Mouse (Mus musculus) lung, embryonic 15.5 days (tissue): ENCODE data around the gene Meltf. TPM values are rescaled to one million over a fixed set of nuclear protein-coding genes. Genes with fewer than 3 reads are reported as not detected.

Experiments
- ATAC-seq: fragments of 200-750 bp; cut with Nextera tagmentation; 2 replicates; pipeline ENCODE4 v1.8.0; 2017; ENCODE audit warnings: moderate number of reproducible peaks, borderline replicate concordance; ENCODE audit not compliant: low FRiP score, low TSS enrichment; ENCODE audit errors: extremely low read depth
- H3K27ac ChIP-seq: fragments of 300-500 bp; sonication (generic); 2 replicates; pipeline ENCODE4 v1.5.1; 2015; ENCODE audit warnings: moderate library complexity, mild to moderate bottlenecking, inconsistent platforms
- H3K27me3 ChIP-seq: fragments of 300-500 bp; sonication (generic); 2 replicates; pipeline ENCODE4 v1.6.1; 2015; ENCODE audit warnings: inconsistent platforms
- H3K36me3 ChIP-seq: fragments of 300-500 bp; sonication (generic); 2 replicates; pipeline ENCODE4 v1.6.1; 2015; ENCODE audit warnings: inconsistent platforms
- H3K4me1 ChIP-seq: fragments of 300-500 bp; sonication (generic); 2 replicates; pipeline ENCODE4 v1.6.1; 2015; ENCODE audit warnings: inconsistent platforms
- H3K4me2 ChIP-seq: fragments of 300-500 bp; sonication (generic); 2 replicates; pipeline ENCODE4 v1.6.1; 2015; ENCODE audit warnings: inconsistent platforms, mild to moderate bottlenecking, moderate library complexity
- H3K4me3 ChIP-seq: fragments of 300-500 bp; sonication (generic); 2 replicates; pipeline ENCODE4 v1.5.1; 2015; ENCODE audit warnings: mild to moderate bottlenecking, inconsistent platforms
- H3K9ac ChIP-seq: fragments of 300-500 bp; sonication (generic); 2 replicates; pipeline ENCODE4 v1.6.1; 2015; ENCODE audit warnings: inconsistent platforms
- H3K9me3 ChIP-seq: fragments of 300-500 bp; sonication (generic); 2 replicates; pipeline ENCODE4 v1.6.1; 2016; ENCODE audit warnings: inconsistent platforms
- WGBS: fragments of 180-500 bp; shearing (Covaris S2); methylation state at CpG from one replicate; pipeline ENCODE4 v1.1.7; 2015; 5-methylcytosine and 5-hydroxymethylcytosine counted together
- polyA plus RNA-seq: library from polyadenylated mRNA; unstranded; fragments of >200 nt; fragmentation: Nextera tagmentation; extraction: Ambion mirVana; gene quantifications from 2 replicates; pipeline ENCODE4 v1.2.1, GENCODE M21; 2015

The Meltf gene
- polyA plus RNA-seq, 1 experiment from 2014 or later: 0.11 TPM

GRCm38 (mm10) chr16:31896971-31897774 is 18.6 kb downstream of the Meltf start:
- H3K4me3 ChIP-seq: peak overlapping the region; percentile 28
- peaks cover 8% of the 10 kb centered on the region for H3K4me1 ChIP-seq
- ATAC-seq: peak; percentile 50; the same call in 1 of the 2 replicates
- 13% methylated on average over 29 of the region's 29 CpGs for WGBS
- no peak overlapping the region for H3K27ac ChIP-seq
- H3K9me3 ChIP-seq: no peaks in the 10 kb centered on the region
- peak overlapping the region; percentile 56 for H3K4me2 ChIP-seq
- no peaks in the 10 kb centered on the region for H3K27me3 ChIP-seq
- H3K9ac ChIP-seq: no peak overlapping the region
- no peaks in the 10 kb centered on the region for H3K36me3 ChIP-seq

- Histone ChIP-seq H3K4me1 (peaks cover 8% of the 10 kb centered on the region), H3K36me3 (no peaks in the 10 kb centered on the region), H3K27ac (no peak overlapping the region), H3K9me3 (no peaks in the 10 kb centered on the region), H3K27me3 (no peaks in the 10 kb centered on the region), H3K4me3 (no peak overlapping the region), H3K9ac (no peak overlapping the region), H3K4me2 (no peak overlapping the region)
- 71% methylated on average over 18 of the region's 18 CpGs for WGBS
- no peak for ATAC-seq
These were observed 20.1 kb downstream of the Meltf start for GRCm38 (mm10) chr16:31898546-31899326.

- H3K4me2 ChIP-seq: no peak overlapping the region
- no peak overlapping the region for H3K27ac ChIP-seq
- 88% methylated on average over 1 of the region's 1 CpGs for whole genome bisulfite sequencing
- H3K4me3 ChIP-seq: no peak overlapping the region
- H3K9me3 ChIP-seq: no peaks in the 10 kb centered on the region
- no peak overlapping the region for H3K9ac ChIP-seq
- no peaks in the 10 kb centered on the region for H3K36me3 ChIP-seq
- H3K4me1 ChIP-seq: peaks cover 17% of the 10 kb centered on the region
- ATAC-seq: no peak
- H3K27me3 ChIP-seq: peaks cover 9% of the 10 kb centered on the region
These were observed 23.3 kb downstream of the Meltf start for GRCm38 (mm10) chr16:31901886-31902285.

GRCm38 (mm10) chr16:31903239-31903638 is 24.6 kb downstream of the Meltf start:
- H3K9me3 ChIP-seq: no peaks in the 10 kb centered on the region
- no peak overlapping the region for H3K4me2 ChIP-seq
- H3K27me3 ChIP-seq: peaks cover 9% of the 10 kb centered on the region
- H3K9ac ChIP-seq: no peak overlapping the region
- no peak for ATAC-seq
- WGBS: 83% methylated on average over 8 of the region's 8 CpGs
- H3K4me1 ChIP-seq: peaks cover 10% of the 10 kb centered on the region; the same call in 1 of the 2 replicates
- H3K27ac ChIP-seq: no peak overlapping the region
- no peaks in the 10 kb centered on the region for H3K36me3 ChIP-seq
- H3K4me3 ChIP-seq: no peak overlapping the region

- Histone ChIP-seq H3K4me1 (peaks cover 10% of the 10 kb centered on the region; the same call in 1 of the 2 replicates), H3K27me3 (peaks cover 9% of the 10 kb centered on the region), H3K9ac (no peak overlapping the region), H3K36me3 (no peaks in the 10 kb centered on the region), H3K27ac (no peak overlapping the region), H3K4me3 (no peak overlapping the region), H3K4me2 (no peak overlapping the region), H3K9me3 (no peaks in the 10 kb centered on the region)
- 71% methylated on average over 4 of the region's 4 CpGs for WGBS
- no peak for ATAC-seq
These were observed 26.7 kb downstream of the Meltf start for GRCm38 (mm10) chr16:31905331-31905730.

GRCm38 (mm10) chr16:31905891-31906825 is 27.5 kb downstream of the Meltf start:
- Histone ChIP-seq H3K27ac (no peak overlapping the region), H3K36me3 (no peaks in the 10 kb centered on the region), H3K27me3 (peaks cover 9% of the 10 kb centered on the region), H3K4me3 (no peak overlapping the region), H3K9me3 (no peaks in the 10 kb centered on the region), H3K4me2 (peak overlapping the region; percentile 45), H3K4me1 (peaks cover 10% of the 10 kb centered on the region; the same call in 1 of the 2 replicates), H3K9ac (no peak overlapping the region)
- ATAC-seq: no peak
- 38% methylated on average over 20 of the region's 20 CpGs for WGBS

- Histone ChIP-seq H3K27ac (no peak overlapping the region), H3K4me2 (peak overlapping the region; percentile 45), H3K36me3 (no peaks in the 10 kb centered on the region), H3K27me3 (peaks cover 9% of the 10 kb centered on the region), H3K9ac (no peak overlapping the region), H3K4me1 (peaks cover 10% of the 10 kb centered on the region; the same call in 1 of the 2 replicates), H3K9me3 (no peaks in the 10 kb centered on the region), H3K4me3 (peak overlapping the region; percentile 14; the same call in 1 of the 2 replicates)
- WGBS: 8% methylated on average over 9 of the region's 9 CpGs
- ATAC-seq: no peak
These were observed 28.3 kb downstream of the Meltf start for GRCm38 (mm10) chr16:31906896-31907295.

GRCm38 (mm10) chr16:31908959-31909358 is 30.3 kb downstream of the Meltf start:
- Histone ChIP-seq H3K4me2 (peak overlapping the region; percentile 29), H3K9me3 (no peaks in the 10 kb centered on the region), H3K27ac (no peak overlapping the region), H3K9ac (no peak overlapping the region), H3K4me1 (peaks cover 10% of the 10 kb centered on the region; the same call in 1 of the 2 replicates), H3K27me3 (peaks cover 9% of the 10 kb centered on the region), H3K36me3 (no peaks in the 10 kb centered on the region), H3K4me3 (no peak overlapping the region)
- WGBS: 56% methylated on average over 11 of the region's 11 CpGs
- no peak for ATAC-seq

- no peak for ATAC-seq
- H3K4me1 ChIP-seq: peaks cover 10% of the 10 kb centered on the region; the same call in 1 of the 2 replicates
- 41% methylated on average over 10 of the region's 10 CpGs for WGBS
- no peak overlapping the region for H3K9ac ChIP-seq
- H3K4me3 ChIP-seq: no peak overlapping the region
- no peak overlapping the region for H3K27ac ChIP-seq
- H3K27me3 ChIP-seq: peaks cover 9% of the 10 kb centered on the region
- H3K9me3 ChIP-seq: no peaks in the 10 kb centered on the region
- H3K36me3 ChIP-seq: no peaks in the 10 kb centered on the region
- H3K4me2 ChIP-seq: no peak overlapping the region
These were observed 31.8 kb downstream of the Meltf start for GRCm38 (mm10) chr16:31910281-31910847.

- H3K27ac ChIP-seq: no peak overlapping the region
- H3K4me3 ChIP-seq: no peak overlapping the region
These were observed 39.2 kb downstream of the Meltf start for GRCm38 (mm10) chr16:31917776-31918175.

More at GRCm38 (mm10) chr16:31917776-31918175, 39.2 kb downstream of the Meltf start:
- Histone ChIP-seq H3K4me2 (peak overlapping the region; percentile 44), H3K27me3 (no peaks in the 10 kb centered on the region), H3K9me3 (no peaks in the 10 kb centered on the region), H3K9ac (0 out of 2 replicates have a peak overlapping the region, but pooled peaks have one; percentile 29), H3K36me3 (no peaks in the 10 kb centered on the region), H3K4me1 (peaks cover 4% of the 10 kb centered on the region; the same call in 1 of the 2 replicates)
- ATAC-seq: no peak
- 46% methylated on average over 11 of the region's 11 CpGs for whole genome bisulfite sequencing
